Mouse (Mus musculus) embryonic facial prominence, embryonic 14.5 days (tissue): ENCODE measurements at regions not wholly inside any gene's neighbourhood (a gene's known extent, or its start where the extent isn't known, plus 50 kb on each side); places are given as distances from the start of the nearest gene placed in this dataset.

Experiments
- ATAC-seq: fragments of 200-750 bp; cut with Nextera tagmentation; 2 replicates; pipeline ENCODE4 v1.8.0; 2017; ENCODE audit warnings: low read depth, moderate number of reproducible peaks, moderate TSS enrichment
- DNase-seq: peaks from one replicate; pipeline ENCODE4 v3.0.0-alpha.2; 2015; ENCODE audit warnings: low spot score
- H3K27ac ChIP-seq: fragments of 300-500 bp; sonication (generic); replicated peaks from 2 replicates; pipeline ENCODE4 v1.5.1; 2014; ENCODE audit warnings: low read depth, mild to moderate bottlenecking, low read length, moderate library complexity
- H3K27me3 ChIP-seq: fragments of 300-500 bp; sonication (generic); replicated peaks from 2 replicates; pipeline ENCODE4 v1.6.1; 2014; ENCODE audit warnings: low read length; ENCODE audit not compliant: control insufficient read depth, insufficient read depth
- H3K36me3 ChIP-seq: fragments of 300-500 bp; sonication (generic); 2 replicates; pipeline ENCODE4 v1.6.1; 2014; ENCODE audit warnings: low read length, mixed read lengths; ENCODE audit not compliant: control insufficient read depth, insufficient read depth
- H3K4me1 ChIP-seq: fragments of 300-500 bp; sonication (generic); 2 replicates; pipeline ENCODE4 v1.6.1; 2014; ENCODE audit warnings: antibody characterized with exemption, low read length; ENCODE audit not compliant: control insufficient read depth, insufficient read depth
- H3K4me2 ChIP-seq: fragments of 300-500 bp; sonication (generic); 2 replicates; pipeline ENCODE4 v1.6.1; 2014; ENCODE audit warnings: low read depth, mild to moderate bottlenecking, low read length, moderate library complexity, mixed read lengths
- H3K4me3 ChIP-seq: fragments of 300-500 bp; sonication (generic); 2 replicates; pipeline ENCODE4 v1.5.1; 2014; ENCODE audit warnings: low read depth, mild to moderate bottlenecking, low read length
- H3K9ac ChIP-seq: fragments of 300-500 bp; sonication (generic); 2 replicates; pipeline ENCODE4 v1.6.1; 2014; ENCODE audit warnings: low read depth, mild to moderate bottlenecking, low read length, moderate library complexity, mixed read lengths
- H3K9me3 ChIP-seq: fragments of 300-500 bp; sonication (generic); 2 replicates; pipeline ENCODE4 v1.6.1; 2016; ENCODE audit warnings: low read length; ENCODE audit not compliant: control insufficient read depth
- WGBS: fragments of 180-500 bp; shearing (Covaris S2); extraction: QIAGEN DNeasy Blood & Tissue Kit; methylation state at CpG from one replicate; pipeline ENCODE4 v1.1.7; 2014; 5-methylcytosine and 5-hydroxymethylcytosine counted together

- 75% methylated on average over 4 of the region's 4 CpGs for WGBS
- H3K4me2 ChIP-seq, result no peak overlapping the region
- H3K27me3 ChIP-seq, result no peaks in the 10 kb centered on the region
- no peak overlapping the region for H3K27ac ChIP-seq
- H3K36me3 ChIP-seq, result no peaks in the 10 kb centered on the region
- H3K4me1 ChIP-seq, result no peaks in the 10 kb centered on the region
- H3K4me3 ChIP-seq, result no peak overlapping the region
- DNase-seq (no peak), ATAC-seq (no peak)
- H3K9ac ChIP-seq, result no peak overlapping the region
- H3K9me3 ChIP-seq, result no peaks in the 10 kb centered on the region
These were observed 217.5 kb downstream of the Dusp6 start for GRCm38 (mm10) chr10:99480573-99480972.

GRCm38 (mm10) chr10:99482009-99482408 lies 219.0 kb downstream of the Dusp6 start:
- no peaks in the 10 kb centered on the region for H3K27me3 ChIP-seq
- ATAC-seq (no peak), DNase-seq (no peak)
- no peak overlapping the region for H3K4me2 ChIP-seq
- WGBS, result 93% methylated on average over 3 of the region's 3 CpGs
- no peaks in the 10 kb centered on the region for H3K4me1 ChIP-seq
- H3K36me3 ChIP-seq, result no peaks in the 10 kb centered on the region
- H3K4me3 ChIP-seq, result no peak overlapping the region
- H3K9me3 ChIP-seq, result no peaks in the 10 kb centered on the region
- no peak overlapping the region for H3K9ac ChIP-seq
- H3K27ac ChIP-seq, result no peak overlapping the region

- WGBS, result 73% methylated on average over 16 of the region's 16 CpGs
- no peaks in the 10 kb centered on the region for H3K4me1 ChIP-seq
- H3K4me3 ChIP-seq, result no peak overlapping the region
- ATAC-seq (no peak; the same call in 1 of the 2 replicates), DNase-seq (peak; percentile 62)
- H3K27ac ChIP-seq, result no peak overlapping the region
- no peak overlapping the region for H3K4me2 ChIP-seq
- H3K9me3 ChIP-seq, result no peaks in the 10 kb centered on the region
- H3K9ac ChIP-seq, result no peak overlapping the region
- no peaks in the 10 kb centered on the region for H3K36me3 ChIP-seq
- H3K27me3 ChIP-seq, result no peaks in the 10 kb centered on the region
These were observed 225.4 kb downstream of the Dusp6 start for GRCm38 (mm10) chr10:99488195-99489080.

GRCm38 (mm10) chr10:99511514-99512237 lies 247.8 kb downstream of the Csl start:
- ATAC-seq (no peak; the same call in 1 of the 2 replicates), DNase-seq (no peak)
- Histone ChIP-seq H3K4me2 (0 out of 2 replicates have a peak overlapping the region, but pooled peaks have one; percentile 15), H3K27ac (no peak overlapping the region), H3K4me1 (no peaks in the 10 kb centered on the region), H3K27me3 (no peaks in the 10 kb centered on the region), H3K36me3 (no peaks in the 10 kb centered on the region), H3K4me3 (no peak overlapping the region), H3K9me3 (no peaks in the 10 kb centered on the region), H3K9ac (no peak overlapping the region)
- WGBS, result 71% methylated on average over 17 of the region's 17 CpGs

GRCm38 (mm10) chr10:99517944-99518343 lies 241.5 kb downstream of the Csl start:
- Histone ChIP-seq H3K9me3 (no peaks in the 10 kb centered on the region), H3K4me2 (no peak overlapping the region), H3K4me3 (no peak overlapping the region), H3K27me3 (no peaks in the 10 kb centered on the region), H3K36me3 (no peaks in the 10 kb centered on the region), H3K27ac (no peak overlapping the region), H3K9ac (no peak overlapping the region), H3K4me1 (peaks cover 11% of the 10 kb centered on the region)
- DNase-seq, result no peak
- ATAC-seq, result no peak
- WGBS, result 87% methylated on average over 4 of the region's 4 CpGs

- no peak overlapping the region for H3K4me3 ChIP-seq
- 29% methylated on average over 4 of the region's 4 CpGs for WGBS
- ATAC-seq (no peak), DNase-seq (no peak)
- no peaks in the 10 kb centered on the region for H3K9me3 ChIP-seq
- no peak overlapping the region; the same call in 1 of the 2 replicates for H3K9ac ChIP-seq
- H3K27me3 ChIP-seq, result no peaks in the 10 kb centered on the region
- peaks cover 12% of the 10 kb centered on the region for H3K4me1 ChIP-seq
- H3K36me3 ChIP-seq, result no peaks in the 10 kb centered on the region
- peak overlapping the region; percentile 55 for H3K27ac ChIP-seq
- peak overlapping the region; percentile 38 for H3K4me2 ChIP-seq
These were observed 240.0 kb downstream of the Csl start for GRCm38 (mm10) chr10:99519479-99519878.

- Histone ChIP-seq H3K4me1 (peaks cover 20% of the 10 kb centered on the region), H3K36me3 (no peaks in the 10 kb centered on the region), H3K9me3 (no peaks in the 10 kb centered on the region), H3K9ac (no peak overlapping the region), H3K27ac (no peak overlapping the region), H3K4me2 (no peak overlapping the region), H3K27me3 (no peaks in the 10 kb centered on the region), H3K4me3 (no peak overlapping the region)
- DNase-seq (no peak), ATAC-seq (no peak)
- WGBS, result 75% methylated on average over 5 of the region's 5 CpGs
These were observed 235.6 kb downstream of the Csl start for GRCm38 (mm10) chr10:99523817-99524216.

- Histone ChIP-seq H3K4me2 (0 out of 2 replicates have a peak overlapping the region, but pooled peaks have one; percentile 18), H3K9me3 (no peaks in the 10 kb centered on the region), H3K27ac (no peak overlapping the region; the same call in 1 of the 2 replicates), H3K4me1 (peaks cover 17% of the 10 kb centered on the region), H3K4me3 (no peak overlapping the region), H3K36me3 (no peaks in the 10 kb centered on the region), H3K9ac (no peak overlapping the region), H3K27me3 (no peaks in the 10 kb centered on the region)
- peak; percentile 68 for ATAC-seq
- 38% methylated on average over 20 of the region's 20 CpGs for WGBS
- peak; percentile 65 for DNase-seq
These were observed 234.9 kb downstream of the Csl start for GRCm38 (mm10) chr10:99524273-99525212.
